Mouse (Mus musculus) C2C12 (cell line): ENCODE results near the gene Phf21a.

Experiments used
- CTCF ChIP-seq: IDR thresholded peaks from one replicate; pipeline ENCODE4 v1.5.1; 2011; ENCODE audit not compliant: control insufficient read depth, insufficient read depth, insufficient read length
- MAX ChIP-seq: IDR thresholded peaks from one replicate; pipeline ENCODE4 v1.6.1; 2011; ENCODE audit warnings: mild to moderate bottlenecking, control low read depth
- MYOD1 ChIP-seq: IDR thresholded peaks from one replicate; pipeline ENCODE4 v1.6.1; 2011; ENCODE audit warnings: low read depth; ENCODE audit not compliant: control insufficient read depth, insufficient read length
- MYOG ChIP-seq: IDR thresholded peaks from one replicate; pipeline ENCODE4 v1.6.1; 2011; ENCODE audit not compliant: control insufficient read depth, insufficient read length; ENCODE audit errors: extremely low read depth
- USF1 ChIP-seq: IDR thresholded peaks from one replicate; pipeline ENCODE4 v1.6.1; 2011; ENCODE audit warnings: low read depth, mild to moderate bottlenecking, control low read depth, moderate library complexity

- TF ChIP-seq CTCF (no peak), MYOG (no peak), MAX (no peak), MYOD1 (no peak), USF1 (no peak)
These were observed 105.8 kb downstream of the Phf21a start for GRCm38 (mm10) chr2:92198747-92199146.
